Mouse (Mus musculus): ENCODE results near the gene Tbc1d21. TPM values are rescaled to one million over a fixed set of nuclear protein-coding genes. Genes with fewer than 3 reads are reported as not detected.

Tbc1d21 gene
- total RNA-seq (2022): not detected

DNA sequence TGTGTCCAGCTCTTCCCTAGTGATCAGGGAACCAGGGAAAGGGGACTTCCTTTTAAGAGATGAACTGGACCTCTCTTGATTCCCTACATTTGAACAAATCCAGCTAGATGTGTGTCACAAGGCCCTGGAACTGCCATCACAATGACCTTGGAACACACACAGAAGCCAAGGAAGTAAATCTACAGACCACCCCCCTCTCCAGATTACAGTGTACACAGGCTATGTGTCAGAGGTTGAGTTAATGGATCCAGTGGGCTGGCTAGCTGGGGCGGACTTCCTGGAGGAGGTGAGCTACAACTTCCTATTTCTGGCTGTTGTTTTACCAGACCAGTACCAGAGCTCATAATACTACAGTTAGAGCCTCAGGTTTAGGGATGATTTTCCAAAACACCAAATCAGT is at the start of gene Tbc1d21:
TSS of gene Tbc1d21 (minus strand) at position 101 of the 400 bp plus-strand sequence.
- DNase-seq (ENCODE audit: low spot score): no peak

DNA sequence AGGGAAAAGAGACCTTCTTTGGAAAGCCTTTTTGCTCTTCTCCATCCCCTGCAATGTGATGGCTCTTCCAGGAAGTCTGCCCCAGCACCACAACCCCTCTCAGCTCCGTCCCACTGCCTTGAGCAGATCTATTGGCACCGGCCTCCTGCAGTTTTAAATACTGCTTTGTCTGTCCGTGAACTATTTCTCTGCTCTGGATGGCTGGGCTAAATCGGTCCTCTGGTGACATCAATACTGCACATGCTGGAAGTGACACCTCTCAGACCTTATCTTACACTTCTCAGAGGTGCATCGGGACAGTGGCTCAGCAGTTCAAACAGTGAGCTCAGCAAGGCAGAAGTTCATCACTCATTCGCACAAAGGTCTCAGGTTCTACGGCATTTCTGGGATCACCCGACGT is 41.3 kb upstream of the Tbc1d21 start:
- peak; percentile 40 for DNase-seq (ENCODE audit: low spot score)

DNA sequence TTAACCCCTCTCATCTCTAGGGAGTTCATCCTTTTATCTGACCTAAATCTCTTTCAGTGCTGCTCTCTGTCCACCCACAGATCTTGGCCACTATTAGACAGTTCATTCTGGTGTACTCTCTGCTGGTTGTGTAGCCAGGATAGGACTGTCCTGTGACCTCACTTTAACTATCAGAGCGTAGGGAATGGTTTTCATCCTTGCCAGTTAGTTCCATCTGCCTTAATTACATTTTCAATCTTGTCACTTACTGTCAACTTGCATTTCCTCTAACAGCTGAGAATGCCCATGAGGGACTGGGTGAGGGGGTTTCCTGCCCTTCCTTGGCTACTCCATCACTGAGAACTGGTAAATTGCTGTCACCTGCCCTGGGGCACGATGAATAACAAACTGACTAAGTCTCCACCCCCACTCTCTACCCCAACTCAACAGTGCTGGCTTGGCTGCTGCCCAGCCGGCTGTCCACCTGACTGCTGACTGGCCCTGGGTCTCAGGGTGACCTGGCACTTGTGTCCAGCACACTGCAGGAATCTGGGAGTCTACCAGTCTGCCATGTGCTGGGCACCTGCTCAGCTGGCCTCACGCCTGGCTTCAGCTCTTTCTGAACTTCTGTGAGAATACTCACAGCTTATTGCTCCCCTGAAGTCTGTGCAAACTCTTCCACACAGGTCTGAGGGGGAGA is 39.9 kb upstream of the Tbc1d21 start:
- peak; percentile 65 for DNase-seq (ENCODE audit: low spot score)

DNA sequence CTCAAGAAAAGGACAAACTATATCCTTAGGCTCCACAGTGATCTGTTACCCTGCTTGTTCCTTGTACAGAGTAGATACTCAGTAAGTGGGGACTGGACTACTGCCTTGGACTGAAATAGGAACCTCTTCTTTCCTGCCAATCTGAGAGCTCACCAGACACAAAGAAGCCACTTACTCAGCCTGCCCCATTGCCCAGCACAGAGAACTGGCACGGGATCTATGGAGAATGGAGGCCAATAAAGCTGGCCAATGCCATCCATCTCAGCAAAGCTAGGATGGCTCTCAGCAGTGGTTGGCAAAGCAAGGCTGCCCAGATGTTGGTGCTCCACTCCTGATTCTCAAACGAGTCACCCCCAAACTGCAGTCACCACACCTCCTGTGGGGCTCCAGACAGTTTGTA is 39.0 kb upstream of the Tbc1d21 start:
- DNase-seq (ENCODE audit: low spot score): peak; percentile 50

DNA sequence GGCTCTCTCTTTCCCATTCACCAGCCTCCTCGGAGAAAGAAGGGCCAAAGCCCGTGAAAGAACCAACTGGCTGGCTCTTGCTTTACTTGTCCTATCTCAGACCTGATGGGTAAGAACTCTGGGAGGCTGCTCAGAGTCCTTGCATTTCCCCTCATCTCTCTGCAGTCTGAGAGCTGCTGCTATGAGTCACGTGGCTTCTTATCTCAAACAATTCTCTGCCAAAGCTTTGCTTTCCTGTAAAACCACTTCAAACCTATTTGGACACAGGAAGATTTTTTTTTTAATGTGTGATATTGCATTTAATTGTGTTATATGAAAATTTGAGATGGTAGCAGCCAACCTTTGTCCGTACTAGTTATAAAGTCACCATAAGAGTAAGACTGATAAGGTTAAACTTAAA is 34.2 kb upstream of the Tbc1d21 start:
- DNase-seq (ENCODE audit: low spot score): no peak

DNA sequence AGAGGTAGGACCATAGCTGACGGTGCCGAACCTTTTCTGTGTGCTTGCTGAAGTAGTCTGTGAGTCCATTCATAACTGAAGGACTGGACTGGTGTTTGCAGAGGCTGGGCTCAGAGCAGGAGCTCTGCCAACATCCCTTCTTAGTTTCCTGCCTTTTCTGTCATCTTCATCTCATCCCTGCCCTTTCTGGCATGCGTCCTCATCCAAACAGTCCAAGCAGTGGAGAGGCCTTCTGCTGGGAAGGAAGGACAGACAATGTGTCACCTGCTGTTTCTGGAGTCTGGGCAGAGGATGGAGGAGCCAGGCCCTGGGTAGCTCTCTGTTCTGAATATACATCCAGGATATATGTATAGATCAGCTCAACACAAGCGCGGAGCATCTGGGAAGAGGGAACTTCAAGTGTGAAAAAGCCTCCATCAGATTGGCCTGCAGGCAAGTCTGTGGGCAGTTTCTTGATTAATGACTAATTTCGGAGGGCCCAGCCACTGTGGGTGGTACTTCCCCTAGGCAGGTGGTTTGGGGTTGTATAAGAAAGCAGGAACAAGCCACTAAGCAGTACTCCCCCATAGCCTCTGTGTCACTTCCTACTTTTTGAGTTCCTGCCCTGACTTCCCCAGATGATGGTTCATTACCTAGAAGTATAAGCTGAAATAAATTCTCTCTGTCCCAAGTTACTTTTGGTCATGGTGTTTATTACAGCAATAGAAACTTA is 31.3 kb upstream of the Tbc1d21 start:
- no peak for DNase-seq (ENCODE audit: low spot score)

DNA sequence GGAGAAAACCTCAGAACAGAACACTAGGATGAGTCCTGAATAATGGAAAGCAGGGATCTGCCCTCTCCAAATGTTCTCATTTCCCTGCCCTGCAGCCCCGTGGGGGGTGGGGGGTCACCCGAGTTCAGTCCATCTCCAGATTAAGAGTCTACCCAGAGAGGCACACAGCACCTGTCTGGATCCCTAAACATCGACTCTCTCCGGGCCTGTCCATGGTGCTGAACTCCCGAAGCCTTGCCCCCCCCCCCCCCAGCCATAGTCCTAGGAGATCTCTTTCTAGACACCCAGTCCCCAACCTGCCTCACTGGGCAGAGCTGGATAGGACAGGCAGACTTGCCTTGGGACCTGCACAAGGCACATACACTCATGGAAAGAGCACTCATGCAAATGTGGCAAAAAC is 29.4 kb upstream of the Tbc1d21 start:
- no peak for DNase-seq (ENCODE audit: low spot score)

GRCm38 (mm10) chr9:58394605-58395004 is 24.4 kb upstream of the Tbc1d21 start:
- no peak for DNase-seq (ENCODE audit: low spot score)

DNA sequence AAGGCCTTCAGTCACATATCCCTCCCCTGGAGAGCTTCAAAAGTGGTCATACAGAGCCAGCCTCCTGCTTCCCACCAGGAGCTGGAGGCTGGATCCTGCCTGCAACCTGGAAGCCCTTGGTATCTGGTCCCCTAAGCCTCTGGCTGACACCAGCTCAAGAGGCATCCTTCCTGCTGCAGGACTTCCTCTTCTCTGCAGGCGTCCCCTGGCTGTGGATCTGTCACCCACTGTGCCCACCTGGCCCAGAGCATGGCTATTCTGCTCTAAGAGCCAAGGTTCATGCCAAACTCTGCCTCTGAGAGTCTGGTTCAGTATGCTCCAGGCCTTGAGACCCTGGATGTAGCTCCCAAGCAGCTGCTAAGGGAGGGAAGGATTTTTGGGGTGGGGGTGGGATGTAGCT is 23.6 kb upstream of the Tbc1d21 start:
- DNase-seq (ENCODE audit: low spot score): no peak

GRCm38 (mm10) chr9:58388381-58388780 is 18.1 kb upstream of the Tbc1d21 start:
- no peak for DNase-seq (ENCODE audit: low spot score)

GRCm38 (mm10) chr9:58378878-58379277 is 8.6 kb upstream of the Tbc1d21 start:
- no peak for DNase-seq (ENCODE audit: low spot score)

- DNase-seq (ENCODE audit: low spot score): no peak
These were observed 3.7 kb upstream of the Tbc1d21 start for GRCm38 (mm10) chr9:58373912-58374431.

GRCm38 (mm10) chr9:58371914-58372313 is 1.7 kb upstream of the Tbc1d21 start:
- DNase-seq (ENCODE audit: low spot score): no peak

DNA sequence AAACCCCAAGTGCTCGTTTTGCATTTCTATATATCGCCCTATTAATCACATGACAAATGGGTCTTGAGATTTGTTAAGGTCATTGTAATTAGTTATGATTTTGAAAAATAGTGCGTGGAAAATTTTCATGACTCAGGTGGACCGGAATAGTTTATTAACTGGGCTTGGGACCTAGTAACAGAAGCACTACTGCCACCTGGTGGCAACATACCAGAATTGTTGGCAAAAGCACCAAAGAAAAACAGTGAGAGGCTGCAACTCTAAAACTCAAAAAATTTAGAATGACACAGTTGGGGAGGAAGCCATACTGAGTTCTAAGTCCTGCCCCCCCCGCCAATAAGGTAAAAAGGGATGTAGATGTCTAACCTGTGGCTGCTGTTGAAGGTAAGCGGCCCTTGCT is 611 bp downstream of the Tbc1d21 start:
- peak; percentile 33 for DNase-seq (ENCODE audit: low spot score)

DNA sequence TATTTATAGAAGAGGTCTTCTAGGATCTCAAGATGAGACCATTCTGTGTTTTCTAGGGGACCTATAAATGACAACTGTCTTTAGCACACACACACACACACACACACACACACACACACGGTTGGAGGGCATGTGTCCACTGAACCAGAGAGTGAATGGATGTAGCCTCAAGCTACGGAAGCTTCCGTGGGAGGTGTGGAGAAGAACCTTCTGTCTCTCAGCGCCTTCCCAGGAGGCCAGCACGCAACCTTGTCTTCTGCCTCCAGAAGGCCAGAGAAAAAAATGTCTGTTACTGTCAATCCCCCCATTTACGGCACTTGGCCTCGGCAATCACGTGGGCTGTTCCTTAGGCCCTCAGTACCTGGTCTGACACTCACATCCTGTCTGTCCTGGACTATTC is 5.9 kb downstream of the Tbc1d21 start:
- DNase-seq (ENCODE audit: low spot score): no peak

GRCm38 (mm10) chr9:58361956-58362355 is 8.3 kb downstream of the Tbc1d21 start:
- DNase-seq (ENCODE audit: low spot score): no peak

GRCm38 (mm10) chr9:58361373-58361772 is 8.9 kb downstream of the Tbc1d21 start:
- DNase-seq (ENCODE audit: low spot score): no peak

GRCm38 (mm10) chr9:58355262-58356050 is 14.8 kb downstream of the Tbc1d21 start:
- DNase-seq (ENCODE audit: low spot score): no peak

DNA sequence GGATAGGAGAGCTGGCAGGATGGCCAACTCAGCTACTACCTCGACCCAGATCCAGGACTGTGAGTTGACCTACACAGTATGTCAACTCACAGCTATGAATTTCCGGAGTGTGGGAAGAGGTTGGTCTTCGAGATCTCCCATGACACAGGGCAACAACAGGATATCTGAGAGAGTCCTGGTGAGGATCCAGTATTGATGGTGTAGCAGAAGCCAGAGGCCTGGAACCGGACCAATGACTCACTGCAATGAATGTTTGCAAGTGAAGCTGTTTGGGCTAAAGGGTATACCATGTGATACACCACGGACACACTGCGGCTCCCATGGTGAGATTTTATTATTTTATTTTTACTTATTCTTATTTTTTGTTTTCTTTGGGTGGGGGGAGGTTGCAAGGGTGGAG is 15.6 kb downstream of the Tbc1d21 start:
- DNase-seq (ENCODE audit: low spot score): no peak

GRCm38 (mm10) chr9:58353224-58353623 is 17.0 kb downstream of the Tbc1d21 start:
- no peak for DNase-seq (ENCODE audit: low spot score)

GRCm38 (mm10) chr9:58347795-58348194 is 22.5 kb downstream of the Tbc1d21 start:
- no peak for DNase-seq (ENCODE audit: low spot score)

GRCm38 (mm10) chr9:58346498-58346897 is 23.8 kb downstream of the Tbc1d21 start:
- DNase-seq (ENCODE audit: low spot score): no peak
